8 mouse cellular contexts compared by ENCODE assay signal in the genomic region with DNA sequence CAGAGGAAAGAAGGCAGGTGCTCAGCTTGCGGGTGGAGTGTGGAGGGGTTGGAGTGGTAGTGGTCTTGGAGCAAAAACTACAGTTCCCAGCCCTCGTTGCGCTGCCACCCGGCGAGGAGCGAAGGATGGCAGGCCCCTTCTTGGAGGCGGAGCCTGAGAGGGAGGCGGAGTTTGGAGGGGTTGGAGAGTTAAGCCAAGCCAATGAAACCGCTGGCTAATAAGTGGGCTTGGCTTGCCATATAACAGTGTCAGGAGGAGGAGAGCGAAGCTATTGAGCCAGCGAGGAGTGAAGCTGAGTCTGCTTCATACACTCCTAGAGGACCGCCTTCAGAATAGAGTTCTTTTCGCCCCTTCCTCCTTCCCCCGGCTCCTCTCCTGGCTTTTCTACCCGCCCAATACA. TPM values are rescaled to one million over a fixed set of nuclear protein-coding genes. Genes with fewer than 3 reads are reported as not detected.
DNase-seq lines count a peak whose midpoint lies in the region; ATAC-seq and TF ChIP-seq lines count a peak whose summit lies in the region.

A gene (plus strand): TSS at position 271 of the 400 bp plus-strand sequence.

- intact Hi-C loops in left cerebral cortex, postnatal 10 days (cut with DNase I) = loop anchor here (5.0 to 10.0 kb wide), 3 partner anchors 95 to 325 kb away; no protein-coding TSS in a partner anchor

- peak; percentile 91 for DNase-seq in embryonic facial prominence, embryonic 10.5 days (ENCODE audit: low spot score)
- DNase-seq in left cerebral cortex, postnatal 10 days (ENCODE audit: extremely low spot score in 1 of 2, low spot score in 2 of 2) = peak; percentile 89 to 93
- DNase-seq in right cerebral cortex, postnatal 10 days (ENCODE audit: low spot score in 2 of 2) = peak; percentile 95

- TF ChIP-seq CTCF in bone marrow macrophage, adult 2 months (IDR thresholded peaks at IDR 0.05; ENCODE audit: low read depth, low read length) = no peak

- peak within 1 kb of the TSS; percentile 93 for H3K4me2 ChIP-seq in intestine, embryonic 16.5 days (ENCODE audit: low read depth, low read length)

- H3K27ac ChIP-seq in bone marrow macrophage, adult 2 months (ENCODE audit: insufficient read depth, low read depth, low read length) = no peak within 1 kb of the TSS
- H3K27ac ChIP-seq in embryonic facial prominence, embryonic 10.5 days (replicated peaks) = peak within 1 kb of the TSS; percentile 72
- peak within 1 kb of the TSS; percentile 44; the same call in 1 of the 2 replicates for H3K27ac ChIP-seq in intestine, embryonic 16.5 days (ENCODE audit: low read length)

- TF ChIP-seq POLR2A in bone marrow macrophage, adult 2 months (IDR thresholded peaks at IDR 0.05; ENCODE audit: borderline replicate concordance, low read depth, low read length) = no peak

- H3K4me3 ChIP-seq in bone marrow macrophage, adult 2 months (ENCODE audit: insufficient read depth, low read length) = peak within 1 kb of the TSS; percentile 65
- H3K4me3 ChIP-seq in embryonic facial prominence, embryonic 10.5 days = peak within 1 kb of the TSS; percentile 63
- H3K4me3 ChIP-seq in intestine, embryonic 16.5 days (ENCODE audit: low read length) = peak within 1 kb of the TSS; percentile 50
- H3K4me3 ChIP-seq in megakaryocyte, embryonic 14.5 days (replicated peaks) = peak within 1 kb of the TSS; percentile 86

- H3K4me1 ChIP-seq in bone marrow macrophage, adult 2 months (ENCODE audit: control insufficient read depth, insufficient read depth, low read length) = peaks cover 11% of the 10 kb centered on the region
- H3K4me1 ChIP-seq in embryonic facial prominence, embryonic 10.5 days = peaks cover 40% of the 10 kb centered on the region
- peaks cover 37% of the 10 kb centered on the region for H3K4me1 ChIP-seq in intestine, embryonic 16.5 days (ENCODE audit: control insufficient read depth, insufficient read depth, low read length)
- peaks cover 26% of the 10 kb centered on the region for H3K4me1 ChIP-seq in megakaryocyte, embryonic 14.5 days

- WGBS in embryonic facial prominence, embryonic 10.5 days = under 1% methylated on average over 15 of the region's 15 CpGs
- WGBS in intestine, embryonic 16.5 days = under 1% methylated on average over 15 of the region's 15 CpGs

- H3K36me3 ChIP-seq in embryonic facial prominence, embryonic 10.5 days (replicated peaks) = no peaks in the 10 kb centered on the region
- H3K36me3 ChIP-seq in intestine, embryonic 16.5 days (ENCODE audit: control insufficient read depth, insufficient read depth, low read length) = no peaks in the 10 kb centered on the region
- H3K36me3 ChIP-seq in megakaryocyte, embryonic 14.5 days (replicated peaks; ENCODE audit: low read length) = no peaks in the 10 kb centered on the region

- H3K27me3 ChIP-seq in embryonic facial prominence, embryonic 10.5 days (replicated peaks; ENCODE audit: low read depth, poor library complexity, severe bottlenecking) = peaks cover 58% of the 10 kb centered on the region
- H3K27me3 ChIP-seq in intestine, embryonic 16.5 days (replicated peaks; ENCODE audit: control insufficient read depth, insufficient read depth, low read length) = peaks cover 17% of the 10 kb centered on the region; the same call in 1 of the 2 replicates
- H3K27me3 ChIP-seq in megakaryocyte, embryonic 14.5 days (replicated peaks) = peaks cover 85% of the 10 kb centered on the region

- peaks cover 8% of the 10 kb centered on the region for H3K9me3 ChIP-seq in embryonic facial prominence, embryonic 10.5 days
- 0 out of 2 replicates have a peak, but pooled peaks cover 5% of the 10 kb centered on the region for H3K9me3 ChIP-seq in intestine, embryonic 16.5 days (ENCODE audit: control insufficient read depth, low read length)
- peaks cover 29% of the 10 kb centered on the region for H3K9me3 ChIP-seq in megakaryocyte, embryonic 14.5 days

- H3K9ac ChIP-seq in intestine, embryonic 16.5 days (ENCODE audit: low read depth, low read length) = peak within 1 kb of the TSS; percentile 64

- peak; percentile 91 for ATAC-seq in granulocyte monocyte progenitor cell, adult 5-6 weeks (replicated peaks; ENCODE audit: poor library complexity, severe bottlenecking)
- peak; percentile 91 for ATAC-seq in intestine, embryonic 16.5 days
- ATAC-seq in erythroid progenitor cell, adult 5-6 weeks (replicated peaks; ENCODE audit: low FRiP score, poor library complexity, severe bottlenecking) = no peak

RNA-seq across cellular contexts. Expression of the gene that starts here (rescaled TPM):
- not detected in 2 replicates for polyA plus RNA-seq in bone marrow macrophage, adult 2 months (2012; ENCODE audit: insufficient read depth, insufficient read length, missing spikeins)
- polyA plus RNA-seq in embryonic facial prominence, embryonic 10.5 days (2016; fragmentation: Nextera tagmentation; extraction: Ambion mirVana) = 0.62 and 0.88 TPM in 2 replicates
- total RNA-seq in granulocyte monocyte progenitor cell, adult 5-6 weeks (2014; fragmentation: Nextera tagmentation) = not detected in 2 replicates
- total RNA-seq in granulocyte monocyte progenitor cell, adult 5-6 weeks (2017) = not detected in 2 replicates
- 3.8 and 4.1 TPM in 2 replicates for polyA plus RNA-seq in intestine, embryonic 16.5 days (2015; fragmentation: Nextera tagmentation; extraction: Ambion mirVana)
- 10 to 100 TPM; 22.9 to 23.7 TPM for total RNA-seq in left cerebral cortex, postnatal 10 days (2021)
- not detected in 2 replicates for polyA plus RNA-seq in megakaryocyte, embryonic 14.5 days (2012; ENCODE audit: insufficient read depth, low replicate concordance)
- not detected in 2 replicates for total RNA-seq in erythroid progenitor cell, adult 5-6 weeks (2015; ENCODE audit: low replicate concordance)
- not detected in 2 replicates for total RNA-seq in erythroid progenitor cell, adult 5-6 weeks (2017; ENCODE audit: low replicate concordance)

Comparison
In these comparisons a context has a peak if more than half of its experiments do, and no peak if none do; other contexts are left out.
1. RNA of the gene that starts here (total RNA-seq): 22.9 to 23.7 TPM in left cerebral cortex, postnatal 10 days; not detected in granulocyte monocyte progenitor cell, adult 5-6 weeks and not detected in erythroid progenitor cell, adult 5-6 weeks; every median in the first group is over 10 times any median in the second.
2. Peak in DNase-seq, H3K4me3 ChIP-seq and H3K27ac ChIP-seq in embryonic facial prominence, embryonic 10.5 days; RNA of the gene not detected or under 1 TPM.
3. Peak in ATAC-seq in granulocyte monocyte progenitor cell, adult 5-6 weeks; RNA of the gene not detected or under 1 TPM.
4. Peak in every context shown above with its lines, with median percentiles within 50 percentile points of each other: H3K4me3 ChIP-seq and DNase-seq.